Mouse (Mus musculus) small intestine, adult 2 months (tissue): ENCODE results near the gene Rmnd1. TPM values are rescaled to one million over a fixed set of nuclear protein-coding genes. Genes with fewer than 3 reads are reported as not detected.

ENCODE experiments used
- H3K27ac ChIP-seq: fragments of 200-500 bp; 2 replicates; pipeline ENCODE4 v1.5.1; 2012; ENCODE audit warnings: low read depth, low read length, control low read depth, inconsistent platforms; ENCODE audit not compliant: insufficient read depth
- H3K27me3 ChIP-seq: fragments of 200-500 bp; 2 replicates; pipeline ENCODE4 v1.6.1; 2012; ENCODE audit warnings: mild to moderate bottlenecking, moderate library complexity, low read length, inconsistent platforms; ENCODE audit not compliant: control insufficient read depth, insufficient read depth
- H3K36me3 ChIP-seq: fragments of 200-500 bp; 2 replicates; pipeline ENCODE4 v1.6.1; 2012; ENCODE audit warnings: mild to moderate bottlenecking, low read length, control low read depth, inconsistent platforms; ENCODE audit not compliant: control insufficient read depth, insufficient read depth
- H3K4me1 ChIP-seq: fragments of 200-500 bp; 2 replicates; pipeline ENCODE4 v1.6.1; 2012; ENCODE audit warnings: low read length, inconsistent platforms, mixed read lengths; ENCODE audit not compliant: control insufficient read depth, insufficient read depth, insufficient read length
- H3K4me3 ChIP-seq: fragments of 200-500 bp; 2 replicates; pipeline ENCODE4 v1.5.1; 2012; ENCODE audit warnings: low read depth, mild to moderate bottlenecking, control low read depth, inconsistent platforms, low read length, moderate library complexity
- CTCF ChIP-seq: fragments of 200-500 bp; IDR thresholded peaks from 2 replicates; pipeline ENCODE4 v1.5.1; 2012; ENCODE audit warnings: low read depth, mild to moderate bottlenecking, control low read depth, inconsistent platforms, low read length, moderate library complexity, mixed read lengths; ENCODE audit not compliant: insufficient replicate concordance, insufficient read length; ENCODE audit errors: extremely low read depth
- POLR2A ChIP-seq: fragments of 200-500 bp; IDR thresholded peaks from 2 replicates; pipeline ENCODE4 v1.6.1; 2012; ENCODE audit warnings: low read depth, mild to moderate bottlenecking, control low read depth, inconsistent platforms, low read length, moderate library complexity
- WGBS: fragments of 180-500 bp; shearing (Covaris S2); methylation state at CpG from one replicate; pipeline ENCODE4 v1.1.7; 2018; 5-methylcytosine and 5-hydroxymethylcytosine counted together
- polyA plus RNA-seq: library from polyadenylated mRNA; depleted of rRNA; stranded (reverse); fragments of >200 nt; gene quantifications from 2 replicates; pipeline ENCODE4 v1.2.3, GENCODE M21; 2012

The Rmnd1 gene
- polyA plus RNA-seq, 1 experiment: 17.1 TPM

GRCm38 (mm10) chr10:4374734-4375133 lies 57.5 kb downstream of the Rmnd1 start:
- Histone ChIP-seq H3K36me3 (peaks cover 23% of the 10 kb centered on the region), H3K27ac (no peak overlapping the region), H3K4me1 (0 out of 2 replicates have a peak, but pooled peaks cover 2% of the 10 kb centered on the region), H3K4me3 (no peak overlapping the region), H3K27me3 (no peaks in the 10 kb centered on the region)
- WGBS: 88% methylated on average over 4 of the region's 4 CpGs
- TF ChIP-seq POLR2A (no peak), CTCF (no peak)

DNA sequence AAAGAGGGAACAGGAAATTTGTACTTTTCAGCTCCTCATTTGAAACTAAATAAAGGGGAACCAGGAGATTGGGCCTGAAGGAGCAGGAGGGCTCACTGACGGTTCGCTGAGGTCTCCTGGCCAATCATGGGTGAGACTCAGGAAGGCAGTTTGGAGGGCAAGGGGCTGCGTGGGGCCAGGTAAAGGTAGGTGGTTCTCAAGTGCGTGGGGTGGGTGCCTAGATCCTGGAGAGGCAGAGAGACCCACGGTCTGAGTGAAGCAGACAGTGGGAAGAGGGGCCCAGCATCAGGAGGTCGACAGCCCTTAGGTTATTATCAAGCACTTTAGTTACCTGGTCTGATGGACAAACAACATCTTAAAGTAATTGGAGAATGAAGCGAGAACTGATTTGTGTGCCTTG lies 57.9 kb downstream of the Rmnd1 start:
- no peak overlapping the region for H3K27ac ChIP-seq
- H3K4me1 ChIP-seq: 0 out of 2 replicates have a peak, but pooled peaks cover 2% of the 10 kb centered on the region
- TF ChIP-seq POLR2A: no peak
- TF ChIP-seq CTCF: no peak
- H3K36me3 ChIP-seq: peaks cover 23% of the 10 kb centered on the region
- no peak overlapping the region for H3K4me3 ChIP-seq
- no peaks in the 10 kb centered on the region for H3K27me3 ChIP-seq
- WGBS: 86% methylated on average over 7 of the region's 7 CpGs

GRCm38 (mm10) chr10:4373558-4373957 lies 58.6 kb downstream of the Rmnd1 start:
- no peaks in the 10 kb centered on the region for H3K27me3 ChIP-seq
- peaks cover 27% of the 10 kb centered on the region for H3K36me3 ChIP-seq
- TF ChIP-seq CTCF (no peak), POLR2A (no peak)
- 93% methylated on average over 4 of the region's 4 CpGs for WGBS
- H3K4me3 ChIP-seq: no peak overlapping the region
- H3K4me1 ChIP-seq: 0 out of 2 replicates have a peak, but pooled peaks cover 2% of the 10 kb centered on the region
- no peak overlapping the region for H3K27ac ChIP-seq

GRCm38 (mm10) chr10:4372011-4372410 lies 60.2 kb downstream of the Rmnd1 start:
- Histone ChIP-seq H3K4me3 (no peak overlapping the region), H3K27me3 (no peaks in the 10 kb centered on the region), H3K4me1 (0 out of 2 replicates have a peak, but pooled peaks cover 2% of the 10 kb centered on the region), H3K27ac (no peak overlapping the region), H3K36me3 (peaks cover 31% of the 10 kb centered on the region)
- TF ChIP-seq POLR2A (no peak), CTCF (peak; percentile 24; the same call in 1 of the 2 replicates)
- WGBS: 51% methylated on average over 5 of the region's 5 CpGs

GRCm38 (mm10) chr10:4370105-4370504 lies 62.1 kb downstream of the Rmnd1 start:
- 87% methylated on average over 11 of the region's 11 CpGs for whole genome bisulfite sequencing
- H3K27ac ChIP-seq: no peak overlapping the region
- H3K36me3 ChIP-seq: peaks cover 31% of the 10 kb centered on the region
- no peak overlapping the region for H3K4me3 ChIP-seq
- no peaks in the 10 kb centered on the region for H3K4me1 ChIP-seq
- TF ChIP-seq CTCF (no peak), POLR2A (no peak)
- H3K27me3 ChIP-seq: no peaks in the 10 kb centered on the region

DNA sequence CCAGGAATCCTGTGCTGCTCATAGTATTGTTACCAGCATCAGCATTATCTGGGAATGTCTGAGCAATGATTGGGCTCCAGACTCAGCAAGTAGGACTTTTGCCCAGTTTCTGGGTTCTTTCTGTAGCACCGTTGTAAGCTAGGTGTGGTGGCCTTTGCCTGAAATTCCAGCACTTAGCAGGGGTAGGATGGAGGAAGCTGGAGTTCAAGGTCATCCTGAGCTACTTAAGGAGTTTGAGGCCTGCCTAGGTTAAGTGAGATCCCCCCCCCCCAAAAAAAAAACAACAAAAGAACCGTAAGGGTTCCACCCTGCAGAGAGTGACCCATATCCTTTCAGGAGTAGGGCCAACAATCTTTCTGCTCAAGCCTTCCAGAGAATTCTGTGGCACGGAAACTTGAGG lies 67.6 kb downstream of the Rmnd1 start:
- Histone ChIP-seq H3K4me3 (no peak overlapping the region), H3K4me1 (no peaks in the 10 kb centered on the region), H3K27me3 (no peaks in the 10 kb centered on the region), H3K36me3 (peaks cover 8% of the 10 kb centered on the region; the same call in 1 of the 2 replicates), H3K27ac (no peak overlapping the region)
- WGBS: 76% methylated on average over 3 of the region's 3 CpGs
- TF ChIP-seq CTCF: no peak
- no peak for TF ChIP-seq POLR2A

DNA sequence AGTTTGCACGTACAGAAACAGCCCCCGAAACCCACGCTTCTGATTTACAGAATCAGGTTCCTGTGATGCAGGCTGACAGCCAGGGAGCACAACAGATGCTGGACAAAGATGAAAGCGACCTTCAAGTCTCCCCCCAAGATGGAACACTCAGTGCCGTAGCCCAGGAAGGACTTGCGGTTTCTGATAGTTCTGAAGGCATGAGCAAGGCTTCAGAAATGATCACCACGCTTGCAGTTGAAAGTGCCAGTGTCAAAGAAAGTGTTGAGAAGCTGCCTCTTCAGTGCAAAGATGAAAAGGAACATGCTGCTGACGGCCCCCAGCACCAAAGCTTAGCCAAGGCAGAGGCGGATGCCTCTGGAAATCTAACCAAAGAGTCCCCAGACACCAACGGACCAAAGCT lies 74.8 kb downstream of the Rmnd1 start:
- no peak overlapping the region for H3K27ac ChIP-seq
- TF ChIP-seq CTCF (no peak), POLR2A (no peak)
- H3K36me3 ChIP-seq: no peaks in the 10 kb centered on the region
- H3K4me1 ChIP-seq: no peaks in the 10 kb centered on the region
- H3K4me3 ChIP-seq: no peak overlapping the region
- WGBS: 88% methylated on average over 10 of the region's 10 CpGs
- H3K27me3 ChIP-seq: no peaks in the 10 kb centered on the region
